Mouse (Mus musculus) megakaryocyte, adult 5-6 weeks (primary cell): Measurements from ENCODE around the gene Slc35f1. TPM values are rescaled to one million over a fixed set of nuclear protein-coding genes. Genes with fewer than 3 reads are reported as not detected.

Experiments used
- ATAC-seq: 2 replicates; pipeline ENCODE4 v1.8.0; 2016; ENCODE audit warnings: mild to moderate bottlenecking, inconsistent platforms; ENCODE audit not compliant: poor library complexity, severe bottlenecking
- total RNA-seq, 2 experiments: library from RNA; stranded (forward) in 1 of 2; stranded (reverse) in 1 of 2; fragments of 153-499, 151-499 nt in 1 of 2; fragments of 221-1000, 200-1000 nt in 1 of 2; gene quantifications; 2 replicates each; pipeline versions ENCODE4 v1.2.3 to v1.2.4; 2015 to 2017

The Slc35f1 gene
- total RNA-seq, 2 experiments from 2014 or later = not detected

DNA sequence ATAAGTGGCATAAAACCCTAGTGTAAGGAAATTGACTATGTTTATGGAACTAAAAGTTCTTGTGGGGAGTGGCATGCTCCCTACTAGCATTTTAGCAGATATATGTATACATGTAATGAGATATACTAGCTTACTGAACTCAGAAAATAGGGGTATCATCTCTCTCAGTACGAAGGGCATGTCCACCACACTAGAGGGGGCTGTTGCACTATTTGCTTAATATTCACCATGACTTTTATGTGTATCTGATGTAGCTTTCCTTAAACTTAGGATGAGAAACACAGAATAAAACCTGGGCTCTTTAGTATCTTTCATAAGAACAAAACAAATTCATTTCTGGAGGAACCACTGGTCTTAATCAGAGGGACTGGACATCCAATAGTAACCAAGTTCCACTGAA is 397.5 kb downstream of the Slc35f1 start:
- no peak for ATAC-seq

DNA sequence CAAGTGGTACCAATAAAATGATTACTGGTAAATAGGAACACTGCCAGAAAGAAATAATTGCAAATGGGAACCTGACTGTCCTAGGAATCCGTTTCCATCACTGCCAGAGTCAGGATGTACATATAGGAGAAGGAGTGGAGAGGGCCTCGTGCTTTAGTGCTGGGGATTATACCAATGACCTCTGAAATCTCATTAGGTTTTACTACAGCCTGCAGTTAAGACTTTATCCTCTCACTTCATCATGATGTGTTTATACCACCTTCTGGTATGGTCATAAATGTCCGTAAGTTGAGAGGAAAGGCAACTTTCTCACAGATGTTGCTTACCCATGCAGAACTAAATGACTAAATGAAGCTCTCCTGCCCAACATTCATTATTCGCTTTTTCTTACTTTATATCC is 401.2 kb downstream of the Slc35f1 start:
- no peak for ATAC-seq

DNA sequence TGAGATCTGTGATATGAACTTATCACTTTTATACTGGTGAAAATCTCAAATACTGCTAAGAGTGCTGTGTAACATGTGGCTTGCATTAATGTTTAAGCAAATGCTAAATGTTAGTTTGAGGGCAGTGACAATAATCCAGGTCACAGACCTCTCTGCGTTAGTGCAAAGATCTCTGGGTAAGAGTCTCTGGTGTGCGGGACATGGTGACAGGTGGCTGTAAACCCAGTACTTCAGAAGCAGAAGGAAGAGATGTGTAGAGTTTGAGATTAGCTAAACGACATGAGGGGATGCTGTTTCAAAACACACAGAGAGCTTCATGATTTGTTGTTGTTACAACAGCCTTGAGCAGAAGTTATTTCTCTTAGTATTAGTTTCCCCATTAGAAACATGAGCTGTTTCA is 406.1 kb downstream of the Slc35f1 start:
- ATAC-seq = no peak

DNA sequence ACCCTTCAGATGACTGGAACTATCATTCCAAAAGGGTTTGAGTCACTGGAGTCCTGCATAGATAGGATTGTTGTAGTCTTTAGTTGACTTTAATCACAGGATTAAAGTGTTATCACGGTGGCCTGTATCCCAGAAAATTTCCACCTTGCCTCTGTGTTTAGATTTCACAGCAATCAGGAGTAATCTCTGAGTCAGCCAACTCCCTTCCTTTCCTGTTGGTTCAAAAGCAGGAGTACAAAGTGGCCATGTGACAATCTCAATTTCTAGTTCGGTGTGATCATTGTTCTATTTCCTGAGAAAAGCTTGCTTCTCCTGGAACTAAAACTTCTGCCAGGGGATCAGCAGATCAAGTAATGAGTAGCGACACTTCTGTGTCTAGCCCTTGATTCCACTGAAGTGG is 410.5 kb downstream of the Slc35f1 start:
- no peak for ATAC-seq

DNA sequence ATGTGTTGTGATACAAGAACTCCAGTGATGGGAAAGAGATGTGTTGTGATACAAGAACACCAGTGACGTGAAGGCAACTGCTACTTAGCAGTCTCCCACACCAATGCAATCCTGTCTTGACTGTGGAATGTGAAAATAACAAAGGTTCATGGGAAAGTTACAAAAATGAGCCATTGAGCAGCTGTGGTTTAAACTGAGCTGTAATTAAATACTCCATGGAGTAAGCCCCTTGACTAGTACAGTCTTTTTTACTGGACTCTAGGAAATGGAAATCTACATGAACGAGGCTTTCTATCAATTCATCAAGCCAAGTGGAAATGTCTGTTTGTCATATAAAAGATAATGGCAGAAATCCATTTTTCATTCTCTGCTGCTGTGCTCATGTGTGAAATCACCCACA is 411.1 kb downstream of the Slc35f1 start:
- ATAC-seq = no peak

DNA sequence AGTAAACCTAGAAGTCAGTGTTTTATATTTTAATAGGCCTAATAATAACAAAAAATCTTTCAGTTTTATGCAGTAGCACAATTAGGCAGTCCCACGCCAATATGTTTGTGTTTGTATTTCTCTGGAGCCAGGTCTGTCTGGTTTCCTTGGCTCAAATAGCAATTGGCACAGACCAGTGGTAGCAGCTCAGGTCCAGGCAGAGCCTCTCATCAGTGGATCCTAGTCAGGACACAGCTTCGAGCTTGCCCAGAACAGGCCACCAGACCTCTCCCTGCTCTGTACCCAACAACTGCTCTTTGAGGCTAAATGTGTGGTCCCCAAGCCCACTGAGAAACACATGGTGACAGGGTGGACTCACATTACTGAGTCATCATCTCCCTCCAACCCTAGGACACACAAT is 412.1 kb downstream of the Slc35f1 start:
- no peak for ATAC-seq

DNA sequence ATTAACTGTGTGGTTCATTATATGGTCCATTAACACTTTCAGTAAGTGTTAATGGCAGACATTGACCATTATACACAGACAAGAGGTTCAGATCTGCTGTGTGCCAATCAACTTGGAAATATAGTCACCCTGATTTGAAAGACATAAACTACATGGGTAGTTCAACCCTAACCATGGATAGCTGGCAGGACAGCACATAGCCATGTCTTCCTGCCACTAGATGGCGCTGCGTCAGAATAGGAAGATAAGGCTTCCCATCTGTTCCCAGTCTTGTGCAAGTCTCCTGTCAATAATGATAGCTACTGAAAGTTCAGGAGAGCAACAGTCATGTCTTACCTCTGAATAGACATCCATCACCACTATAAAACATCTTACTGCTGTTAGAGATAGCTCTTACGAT is 424.7 kb downstream of the Slc35f1 start:
- no peak for ATAC-seq

DNA sequence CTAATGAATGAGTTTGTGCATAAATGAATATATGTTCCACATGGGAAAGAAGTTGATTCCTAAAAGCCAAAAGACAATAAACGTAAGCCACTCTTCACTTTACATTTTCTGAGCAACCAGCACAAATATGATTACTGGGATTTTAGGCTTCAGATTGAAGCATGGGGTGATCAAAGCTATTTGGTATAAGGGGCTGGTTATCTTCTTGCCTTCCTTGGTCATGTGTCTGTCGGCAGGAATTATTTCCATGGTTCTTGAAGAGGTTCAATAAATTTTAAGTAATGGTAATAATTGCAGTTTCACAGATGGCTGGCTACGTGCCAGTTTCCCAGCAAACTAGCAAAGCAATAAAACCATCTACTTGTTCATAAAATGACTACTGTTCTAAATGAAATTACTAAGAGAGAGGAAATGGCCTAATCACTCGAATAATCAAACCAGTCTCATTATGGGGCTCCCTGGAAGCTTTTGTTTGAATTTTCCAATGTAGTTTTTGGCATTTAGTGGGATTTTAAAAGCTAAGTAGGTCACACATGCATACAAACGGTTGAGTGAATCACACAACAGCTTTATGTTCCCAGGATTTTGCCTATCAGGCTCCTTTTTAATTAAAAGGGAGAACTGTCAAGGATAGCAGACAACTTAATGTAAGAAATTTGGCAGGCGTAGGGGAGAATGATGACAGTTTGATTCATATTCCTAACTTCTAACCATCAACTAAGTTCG is 425.5 kb downstream of the Slc35f1 start:
- no peak for ATAC-seq

DNA sequence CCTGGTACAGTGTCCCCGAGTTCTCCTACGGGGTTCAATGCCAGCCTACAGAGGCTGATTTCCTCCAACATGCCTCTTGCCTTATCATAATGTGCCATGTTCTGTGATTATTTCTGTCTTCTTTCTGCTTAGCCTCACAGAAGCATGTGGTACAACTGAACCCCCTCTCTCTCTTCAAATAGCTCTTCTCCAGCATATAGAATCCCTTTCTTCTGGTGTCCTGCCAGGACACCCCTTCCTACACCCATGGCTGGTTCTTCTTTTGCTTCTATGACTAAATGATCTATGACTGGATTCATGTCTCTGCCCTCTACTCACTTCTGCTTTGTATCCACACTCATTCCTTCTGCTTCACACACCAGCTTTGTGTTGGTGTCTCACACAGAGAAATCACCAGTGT is 430.3 kb downstream of the Slc35f1 start:
- no peak for ATAC-seq

DNA sequence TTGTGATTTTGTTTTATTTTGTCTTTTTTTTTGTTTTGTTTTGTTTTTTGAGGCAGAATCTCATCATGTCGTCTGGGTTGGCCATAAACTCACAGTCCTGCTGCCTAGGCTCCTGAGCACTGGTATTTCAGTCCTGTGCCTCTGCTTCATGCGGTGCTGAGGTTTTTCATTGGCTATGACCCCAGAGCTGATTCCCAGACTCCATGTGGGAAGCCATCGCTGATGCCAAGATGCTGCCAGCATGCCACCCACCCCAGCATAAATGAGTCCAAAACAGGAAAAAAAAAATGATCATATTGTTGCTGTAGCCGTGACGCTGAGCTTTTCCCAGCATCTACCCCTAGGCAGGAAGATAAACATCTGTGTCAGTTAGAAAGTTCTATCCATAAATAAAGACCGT is 434.0 kb downstream of the Slc35f1 start:
- no peak for ATAC-seq

DNA sequence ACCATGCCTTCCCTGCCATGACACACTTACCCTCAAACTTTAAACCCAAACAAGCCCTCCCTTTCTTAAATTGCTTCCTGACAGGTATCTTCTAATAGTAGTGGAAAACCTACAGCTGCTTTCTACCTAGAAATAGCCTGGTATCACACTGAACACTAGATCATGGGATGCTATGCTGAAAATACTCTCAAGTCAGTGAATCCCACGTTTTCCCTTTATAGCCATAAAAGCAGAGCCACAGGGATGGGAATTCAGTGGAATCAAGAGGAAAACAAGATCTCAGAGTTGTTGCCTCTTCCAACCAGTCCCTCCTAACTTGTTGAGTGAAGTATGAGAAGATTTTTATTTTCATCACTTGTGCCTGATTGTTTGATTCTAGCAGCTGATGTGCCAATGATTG is 442.4 kb downstream of the Slc35f1 start:
- no peak for ATAC-seq

DNA sequence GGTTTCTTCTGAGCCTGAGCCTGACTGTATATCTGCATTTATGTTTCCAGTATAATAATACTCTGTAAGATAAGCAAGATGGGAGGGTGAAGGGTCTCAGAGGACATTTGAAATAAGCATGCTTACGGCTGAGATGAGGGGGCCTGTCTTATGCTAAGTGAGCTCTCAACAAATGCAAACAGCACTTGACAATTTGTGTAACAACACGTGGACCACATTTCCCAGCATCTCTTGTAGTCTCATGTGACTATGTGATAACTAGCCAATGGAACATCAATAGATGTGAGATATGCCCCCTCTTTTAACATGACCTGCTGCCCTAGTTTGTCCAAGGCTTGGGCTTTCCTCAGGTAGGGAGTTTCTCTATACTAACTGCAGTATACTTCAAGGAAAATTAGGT is 460.0 kb downstream of the Slc35f1 start:
- no peak for ATAC-seq

DNA sequence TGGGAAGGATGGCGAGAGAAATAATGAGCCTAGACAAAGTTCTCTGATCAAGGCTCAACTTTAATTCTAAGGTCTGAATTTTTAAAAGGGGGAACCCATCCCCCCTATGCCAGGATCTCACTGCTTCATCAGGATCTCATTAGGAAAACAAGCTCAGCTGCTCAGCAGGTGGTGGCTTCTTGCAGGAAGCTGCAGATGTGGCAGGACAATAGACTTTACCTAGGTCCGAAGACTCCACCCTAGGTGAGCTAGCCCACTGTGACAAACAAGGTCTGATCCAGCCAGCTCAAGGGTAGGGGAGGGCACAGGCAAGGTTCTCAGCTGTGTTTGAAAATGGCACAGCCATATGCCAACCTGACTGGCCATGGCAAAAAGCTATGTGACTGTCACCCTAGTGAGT is 460.6 kb downstream of the Slc35f1 start:
- no peak for ATAC-seq

DNA sequence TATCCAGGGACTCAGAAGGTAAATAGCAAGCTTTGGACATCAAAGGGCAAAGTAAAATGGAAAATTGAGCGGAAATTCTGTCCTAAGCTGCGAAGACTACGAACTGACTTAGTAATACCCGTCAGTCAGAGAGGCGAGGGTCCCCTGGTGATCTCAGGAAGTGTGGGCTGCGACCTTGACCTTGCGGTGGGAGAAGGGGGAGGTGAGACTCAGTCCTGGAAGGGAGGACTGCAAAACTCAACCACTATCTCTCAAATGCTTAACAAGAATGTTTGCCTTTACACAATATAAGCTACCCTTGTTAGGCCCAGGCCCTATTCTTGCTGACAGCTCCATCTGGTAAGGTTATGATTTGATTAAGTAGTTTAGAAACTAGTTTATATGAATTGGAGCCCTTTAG is 466.0 kb downstream of the Slc35f1 start:
- no peak for ATAC-seq

DNA sequence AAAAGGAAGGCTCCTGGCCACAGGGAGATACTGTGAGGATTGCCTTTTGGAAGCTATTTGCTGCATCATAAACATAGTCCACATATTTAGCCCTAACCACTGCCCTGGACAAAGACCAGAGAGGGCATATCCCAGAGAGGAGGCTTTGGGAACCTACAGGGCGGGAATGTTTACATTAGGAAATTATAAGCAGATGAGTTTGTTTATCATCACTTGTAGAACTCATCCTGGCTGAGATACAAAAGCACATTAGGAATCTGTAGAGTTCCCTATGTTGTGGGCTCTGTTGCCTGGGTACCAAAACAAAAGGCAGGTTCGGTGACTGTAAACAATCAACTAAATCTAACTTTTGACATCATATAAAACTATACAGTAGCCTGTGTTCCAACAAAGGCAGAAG is 467.4 kb downstream of the Slc35f1 start:
- ATAC-seq = no peak
